Mouse (Mus musculus) kidney, postnatal 4 days (tissue): ENCODE data around the gene Sigmar1.

Experiments
- DNase-seq, 2 experiments: peaks; one replicate each; pipeline ENCODE4 v3.0.0; 2021; ENCODE audit warnings: mixed read lengths in 2 of 2

Sigmar1 gene

GRCm38 (mm10) chr4:41756440-41756839 is 483 bp upstream of the Sigmar1 start:
- DNase-seq = no peak

GRCm38 (mm10) chr4:41754797-41755337 is 1.1 kb downstream of the Sigmar1 start, which contains the start of gene Galt:
Gene Galt (plus strand): TSS chr4:41755228.
- DNase-seq = no peak

- DNase-seq = no peak
Observed at GRCm38 (mm10) chr4:41745021-41745420, 10.9 kb downstream of the Sigmar1 start.

GRCm38 (mm10) chr4:41744131-41744530 is 11.8 kb downstream of the Sigmar1 start:
- no peak for DNase-seq

GRCm38 (mm10) chr4:41741158-41741560 is 14.8 kb downstream of the Sigmar1 start:
- DNase-seq = peak; percentile 90 to 95

- peak in 1 of 2 experiments; percentile 41 for DNase-seq
Observed at GRCm38 (mm10) chr4:41740380-41741157, 15.4 kb downstream of the Sigmar1 start.

GRCm38 (mm10) chr4:41739260-41739659 is 16.7 kb downstream of the Sigmar1 start:
- DNase-seq = no peak

- no peak for DNase-seq
Observed at GRCm38 (mm10) chr4:41738256-41738603, 17.7 kb downstream of the Sigmar1 start.

GRCm38 (mm10) chr4:41737602-41738255 is 18.2 kb downstream of the Sigmar1 start:
- DNase-seq = peak; percentile 83 to 87

GRCm38 (mm10) chr4:41731052-41731765 is 24.7 kb downstream of the Sigmar1 start, which contains the start of gene Arid3c:
Gene Arid3c (minus strand): TSS chr4:41731142.
- peak; percentile 26 to 54 for DNase-seq

- no peak for DNase-seq
Observed at GRCm38 (mm10) chr4:41726826-41727621, 28.9 kb downstream of the Sigmar1 start.

- DNase-seq = peak; percentile 87 to 92
Observed at GRCm38 (mm10) chr4:41722918-41723351, 33.0 kb downstream of the Sigmar1 start, which contains the start of gene Dctn3. Gene Dctn3 (minus strand): TSS chr4:41723170.

GRCm38 (mm10) chr4:41716834-41717233 is 39.1 kb downstream of the Sigmar1 start:
- DNase-seq = no peak

GRCm38 (mm10) chr4:41715596-41715995 is 40.4 kb downstream of the Sigmar1 start:
- DNase-seq = peak; percentile 60 to 66

- no peak for DNase-seq
Observed at GRCm38 (mm10) chr4:41715082-41715481, 40.9 kb downstream of the Sigmar1 start.

- peak; percentile 79 to 84 for DNase-seq
Observed at GRCm38 (mm10) chr4:41714276-41714675, 41.7 kb downstream of the Sigmar1 start.

- DNase-seq = peak; percentile 90 to 94
Observed at GRCm38 (mm10) chr4:41713197-41714067, 42.5 kb downstream of the Sigmar1 start, which contains the start of gene Rpp25l. Gene Rpp25l (minus strand): TSS chr4:41713534.

- DNase-seq = peak in 1 of 2 experiments; percentile 54
Observed at GRCm38 (mm10) chr4:41712421-41713196, 43.3 kb downstream of the Sigmar1 start.

- peak in 1 of 2 experiments; percentile 40 for DNase-seq
Observed at GRCm38 (mm10) chr4:41711705-41712375, 44.1 kb downstream of the Sigmar1 start.
